Comparison of ENCODE assay signal across 23 mouse cellular contexts in the genomic region with DNA sequence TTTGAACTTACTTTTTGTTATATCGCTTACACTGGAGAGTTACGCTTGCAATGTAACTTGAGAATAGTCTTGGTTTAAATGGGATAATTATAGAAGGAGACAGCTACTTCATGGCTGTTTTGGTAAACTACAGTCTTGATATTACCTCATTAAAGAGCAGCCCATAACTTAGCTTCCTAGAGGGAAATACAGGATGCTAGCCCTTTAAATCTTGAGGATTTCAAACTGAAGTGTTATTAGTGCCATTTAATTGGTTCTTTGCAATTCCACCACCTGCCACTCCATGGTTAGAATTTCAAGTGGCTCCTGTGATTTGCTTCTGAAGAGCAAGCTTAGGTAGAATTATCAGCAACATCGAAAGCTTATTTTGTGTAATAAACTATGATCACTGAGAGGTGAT.
DNase-seq lines count a peak whose midpoint lies in the region; ATAC-seq lines count a peak whose summit lies in the region.
"Had no signal": no experiment of that assay in that cellular context is flagged by ENCODE, and none has a peak within 500 bp of the region (broad histone marks: within the 10 kb centered on the region; RNA-seq: fewer than 3 reads in every experiment).

No protein-coding gene starts in this region.

- H3K4me3 ChIP-seq in embryonic facial prominence, embryonic 14.5 days (ENCODE audit: low read depth, low read length) = no peak overlapping the region
- H3K4me3 ChIP-seq in embryonic facial prominence, embryonic 10.5 days = no peak overlapping the region
- no peak overlapping the region for H3K4me3 ChIP-seq in forebrain, embryonic 13.5 days
- H3K4me3 ChIP-seq in forebrain, embryonic 10.5 days = no peak overlapping the region
- H3K4me3 ChIP-seq in midbrain, embryonic 13.5 days (replicated peaks) = no peak overlapping the region
- H3K4me3 ChIP-seq in midbrain, embryonic 10.5 days = no peak overlapping the region
- H3K4me3 ChIP-seq in midbrain, embryonic 15.5 days = no peak overlapping the region
- H3K4me3 ChIP-seq: embryonic facial prominence, embryonic 12.5 days; erythroblast, embryonic 14.5 days; gastrocnemius, adult 2 months; hindbrain, embryonic 12.5 days; intestine, embryonic 15.5 days had no signal

- peak; percentile 55; the same call in 1 of the 2 replicates for ATAC-seq in embryonic facial prominence, embryonic 14.5 days (ENCODE audit: low read depth)
- ATAC-seq in forebrain, embryonic 13.5 days = peak; percentile 52; the same call in 1 of the 2 replicates
- 0 out of 2 replicates have a peak, but pooled peaks have one; percentile 21 for ATAC-seq in midbrain, embryonic 13.5 days
- 0 out of 2 replicates have a peak, but pooled peaks have one; percentile 13 for ATAC-seq in midbrain, embryonic 15.5 days (replicated peaks)
- ATAC-seq: activated CD4-positive, CD25-positive, alpha-beta regulatory T cell, adult 4 months; hindbrain, embryonic 16.5 days; intestine, embryonic 15.5 days had no signal

- 53% methylated on average over 3 of the region's 3 CpGs for WGBS in embryonic facial prominence, embryonic 14.5 days
- WGBS in embryonic facial prominence, embryonic 10.5 days = 44% methylated on average over 3 of the region's 3 CpGs
- 16% methylated on average over 3 of the region's 3 CpGs for WGBS in forebrain, embryonic 13.5 days
- WGBS in forebrain, embryonic 10.5 days = 42% methylated on average over 3 of the region's 3 CpGs
- 31% methylated on average over 3 of the region's 3 CpGs for WGBS in midbrain, embryonic 13.5 days
- WGBS in midbrain, embryonic 10.5 days = 42% methylated on average over 3 of the region's 3 CpGs
- 36% methylated on average over 3 of the region's 3 CpGs for WGBS in midbrain, embryonic 15.5 days

- no peaks in the 10 kb centered on the region for H3K9me3 ChIP-seq in embryonic facial prominence, embryonic 14.5 days (ENCODE audit: control insufficient read depth, low read length)
- no peaks in the 10 kb centered on the region for H3K9me3 ChIP-seq in embryonic facial prominence, embryonic 10.5 days
- H3K9me3 ChIP-seq in forebrain, embryonic 13.5 days (replicated peaks) = no peaks in the 10 kb centered on the region
- no peaks in the 10 kb centered on the region for H3K9me3 ChIP-seq in forebrain, embryonic 10.5 days
- no peaks in the 10 kb centered on the region for H3K9me3 ChIP-seq in midbrain, embryonic 13.5 days
- H3K9me3 ChIP-seq in midbrain, embryonic 10.5 days (replicated peaks) = no peaks in the 10 kb centered on the region
- no peaks in the 10 kb centered on the region for H3K9me3 ChIP-seq in midbrain, embryonic 15.5 days
- H3K9me3 ChIP-seq: embryonic facial prominence, embryonic 12.5 days; hindbrain, embryonic 12.5 days; intestine, embryonic 15.5 days had no signal

- no peaks in the 10 kb centered on the region for H3K27me3 ChIP-seq in embryonic facial prominence, embryonic 14.5 days (replicated peaks; ENCODE audit: control insufficient read depth, insufficient read depth, low read length)
- H3K27me3 ChIP-seq in embryonic facial prominence, embryonic 10.5 days (replicated peaks; ENCODE audit: low read depth, poor library complexity, severe bottlenecking) = no peaks in the 10 kb centered on the region
- H3K27me3 ChIP-seq in forebrain, embryonic 13.5 days = no peaks in the 10 kb centered on the region
- H3K27me3 ChIP-seq in forebrain, embryonic 10.5 days (ENCODE audit: poor library complexity, severe bottlenecking) = no peaks in the 10 kb centered on the region
- no peaks in the 10 kb centered on the region for H3K27me3 ChIP-seq in midbrain, embryonic 13.5 days
- no peaks in the 10 kb centered on the region for H3K27me3 ChIP-seq in midbrain, embryonic 10.5 days (ENCODE audit: low read depth, poor library complexity, severe bottlenecking)
- H3K27me3 ChIP-seq in midbrain, embryonic 15.5 days (replicated peaks) = no peaks in the 10 kb centered on the region
- H3K27me3 ChIP-seq: embryonic facial prominence, embryonic 12.5 days; hindbrain, embryonic 12.5 days; intestine, embryonic 15.5 days had no signal

- no peak overlapping the region for H3K27ac ChIP-seq in embryonic facial prominence, embryonic 14.5 days (replicated peaks; ENCODE audit: low read depth, low read length)
- H3K27ac ChIP-seq in embryonic facial prominence, embryonic 10.5 days (replicated peaks) = no peak overlapping the region
- no peak overlapping the region for H3K27ac ChIP-seq in forebrain, embryonic 13.5 days
- no peak overlapping the region for H3K27ac ChIP-seq in forebrain, embryonic 10.5 days
- no peak overlapping the region for H3K27ac ChIP-seq in midbrain, embryonic 13.5 days
- H3K27ac ChIP-seq in midbrain, embryonic 10.5 days (replicated peaks) = no peak overlapping the region
- H3K27ac ChIP-seq in midbrain, embryonic 15.5 days = no peak overlapping the region
- H3K27ac ChIP-seq: embryonic facial prominence, embryonic 12.5 days; gastrocnemius, adult 2 months; hindbrain, embryonic 12.5 days; intestine, embryonic 15.5 days had no signal

- no peaks in the 10 kb centered on the region for H3K4me1 ChIP-seq in embryonic facial prominence, embryonic 14.5 days (ENCODE audit: control insufficient read depth, insufficient read depth, low read length)
- no peaks in the 10 kb centered on the region for H3K4me1 ChIP-seq in embryonic facial prominence, embryonic 10.5 days
- peaks cover 13% of the 10 kb centered on the region; the same call in 1 of the 2 replicates for H3K4me1 ChIP-seq in forebrain, embryonic 13.5 days
- peaks cover 15% of the 10 kb centered on the region for H3K4me1 ChIP-seq in forebrain, embryonic 10.5 days
- H3K4me1 ChIP-seq in midbrain, embryonic 13.5 days (replicated peaks) = peaks cover 3% of the 10 kb centered on the region; the same call in 1 of the 2 replicates
- H3K4me1 ChIP-seq in midbrain, embryonic 10.5 days = no peaks in the 10 kb centered on the region
- H3K4me1 ChIP-seq in midbrain, embryonic 15.5 days = peaks cover 4% of the 10 kb centered on the region; the same call in 1 of the 2 replicates
- H3K4me1 ChIP-seq: embryonic facial prominence, embryonic 12.5 days; hindbrain, embryonic 12.5 days; intestine, embryonic 15.5 days had no signal

- no peak for DNase-seq in embryonic facial prominence, embryonic 14.5 days (ENCODE audit: low spot score)
- DNase-seq in embryonic facial prominence, embryonic 10.5 days (ENCODE audit: low spot score) = no peak
- DNase-seq in forebrain, embryonic 10.5 days (ENCODE audit: extremely low spot score, low spot score) = no peak
- no peak for DNase-seq in midbrain, embryonic 10.5 days (ENCODE audit: low spot score)
- DNase-seq in lung, postnatal 36 days = no peak
- DNase-seq: adrenal gland, adult 8-10 months; adrenal gland, postnatal 25 days; cerebellum, adult 18-20 months; cerebellum, adult 9-10 months; cerebellum, postnatal 14 days; gastrocnemius, adult 2 months; gastrocnemius, postnatal 14 days; heart, adult 11 months had no signal

- H3K36me3 ChIP-seq in embryonic facial prominence, embryonic 14.5 days (ENCODE audit: control insufficient read depth, insufficient read depth, low read length) = no peaks in the 10 kb centered on the region
- no peaks in the 10 kb centered on the region for H3K36me3 ChIP-seq in embryonic facial prominence, embryonic 10.5 days (replicated peaks)
- no peaks in the 10 kb centered on the region for H3K36me3 ChIP-seq in forebrain, embryonic 13.5 days (ENCODE audit: poor library complexity, severe bottlenecking)
- H3K36me3 ChIP-seq in forebrain, embryonic 10.5 days (replicated peaks) = no peaks in the 10 kb centered on the region
- no peaks in the 10 kb centered on the region for H3K36me3 ChIP-seq in midbrain, embryonic 13.5 days
- no peaks in the 10 kb centered on the region for H3K36me3 ChIP-seq in midbrain, embryonic 10.5 days
- no peaks in the 10 kb centered on the region for H3K36me3 ChIP-seq in midbrain, embryonic 15.5 days (replicated peaks)
- H3K36me3 ChIP-seq: embryonic facial prominence, embryonic 12.5 days; hindbrain, embryonic 12.5 days; intestine, embryonic 15.5 days had no signal

- H3K4me2 ChIP-seq in embryonic facial prominence, embryonic 14.5 days (ENCODE audit: low read depth, low read length) = no peak overlapping the region
- no peak overlapping the region for H3K4me2 ChIP-seq in forebrain, embryonic 13.5 days
- H3K4me2 ChIP-seq in midbrain, embryonic 13.5 days (replicated peaks) = no peak overlapping the region
- no peak overlapping the region for H3K4me2 ChIP-seq in midbrain, embryonic 15.5 days
- H3K4me2 ChIP-seq: embryonic facial prominence, embryonic 12.5 days; heart, embryonic 11.5 days; hindbrain, embryonic 12.5 days; intestine, embryonic 15.5 days had no signal

- no peak overlapping the region for H3K9ac ChIP-seq in embryonic facial prominence, embryonic 14.5 days (ENCODE audit: low read depth, low read length)
- no peak overlapping the region for H3K9ac ChIP-seq in forebrain, embryonic 13.5 days
- H3K9ac ChIP-seq in midbrain, embryonic 13.5 days (replicated peaks) = no peak overlapping the region
- no peak overlapping the region for H3K9ac ChIP-seq in midbrain, embryonic 15.5 days
- H3K9ac ChIP-seq: embryonic facial prominence, embryonic 12.5 days; hindbrain, embryonic 12.5 days; intestine, embryonic 15.5 days had no signal
